ENCODE assay signal across 7 mouse cellular contexts in genomic region chr9:57644442-57644943, GRCm38 (mm10). TPM values are rescaled to one million over a fixed set of nuclear protein-coding genes. Genes with fewer than 3 reads are reported as not detected.
DNase-seq lines count a peak whose midpoint lies in the region; ATAC-seq lines count a peak whose summit lies in the region.

No protein-coding gene starts in this region.

- H3K27me3 ChIP-seq in hindbrain, embryonic 16.5 days (replicated peaks; ENCODE audit: control insufficient read depth, insufficient read depth, low read length): no peaks in the 10 kb centered on the region
- no peaks in the 10 kb centered on the region for H3K27me3 ChIP-seq in midbrain, embryonic 15.5 days (replicated peaks)

- H3K36me3 ChIP-seq in hindbrain, embryonic 16.5 days (ENCODE audit: control insufficient read depth, insufficient read depth, low read length): no peaks in the 10 kb centered on the region
- no peaks in the 10 kb centered on the region for H3K36me3 ChIP-seq in midbrain, embryonic 15.5 days (replicated peaks)

- H3K4me1 ChIP-seq in hindbrain, embryonic 16.5 days (ENCODE audit: control insufficient read depth, insufficient read depth, low read depth, low read length): peaks cover 50% of the 10 kb centered on the region
- H3K4me1 ChIP-seq in midbrain, embryonic 15.5 days: peaks cover 49% of the 10 kb centered on the region

- peak overlapping the region; percentile 100 for H3K9ac ChIP-seq in hindbrain, embryonic 16.5 days (ENCODE audit: low read depth, low read length)
- H3K9ac ChIP-seq in midbrain, embryonic 15.5 days: peak overlapping the region; percentile 99

- ATAC-seq in hindbrain, embryonic 16.5 days: peak; percentile 3; the same call in 1 of the 2 replicates
- peak; percentile 31 for ATAC-seq in midbrain, embryonic 15.5 days (replicated peaks)

- H3K4me2 ChIP-seq in hindbrain, embryonic 16.5 days (ENCODE audit: low read length): peak overlapping the region; percentile 98
- peak overlapping the region; percentile 94 for H3K4me2 ChIP-seq in midbrain, embryonic 15.5 days

- H3K27ac ChIP-seq in hindbrain, embryonic 16.5 days (ENCODE audit: low read depth, low read length): peak overlapping the region; percentile 93
- H3K27ac ChIP-seq in midbrain, embryonic 15.5 days: peak overlapping the region; percentile 96

- DNase-seq in spleen, postnatal 10 days (ENCODE audit: low spot score in 2 of 2): peak; percentile 55 to 71
- no peak for DNase-seq in spleen, adult 18-20 months
- peak; percentile 49 for DNase-seq in embryo, embryonic 10.5 days (ENCODE audit: low spot score)
- DNase-seq in frontal cortex, postnatal 25 days (ENCODE audit: low spot score in 2 of 2): no peak
- no peak for DNase-seq in ovary, postnatal 36 days (ENCODE audit: low spot score)

- WGBS in hindbrain, embryonic 16.5 days: under 1% methylated on average over 18 of the region's 18 CpGs
- under 1% methylated on average over 15 of the region's 18 CpGs for WGBS in midbrain, embryonic 15.5 days

- peak overlapping the region; percentile 96 for H3K4me3 ChIP-seq in hindbrain, embryonic 16.5 days (ENCODE audit: low read length)
- H3K4me3 ChIP-seq in midbrain, embryonic 15.5 days: peak overlapping the region; percentile 64

- H3K9me3 ChIP-seq in hindbrain, embryonic 16.5 days (ENCODE audit: control insufficient read depth, low read length): no peaks in the 10 kb centered on the region
- H3K9me3 ChIP-seq in midbrain, embryonic 15.5 days: no peaks in the 10 kb centered on the region

RNA-seq across cellular contexts. Expression of gene Csk, which starts 8.9 kb away (rescaled TPM):
- polyA plus RNA-seq in hindbrain, embryonic 16.5 days (2015; fragmentation: Nextera tagmentation; extraction: Ambion mirVana): 49.0 and 58.4 TPM in 2 replicates
- 36.8 and 39.9 TPM in 2 replicates for polyA plus RNA-seq in midbrain, embryonic 15.5 days (2015; fragmentation: Nextera tagmentation; extraction: Ambion mirVana)

RNA-seq across cellular contexts. Expression of gene Lman1l, which starts 23.9 kb away (rescaled TPM):
- polyA plus RNA-seq in hindbrain, embryonic 16.5 days (2015; fragmentation: Nextera tagmentation; extraction: Ambion mirVana): not detected in 2 replicates
- polyA plus RNA-seq in midbrain, embryonic 15.5 days (2015; fragmentation: Nextera tagmentation; extraction: Ambion mirVana): not detected in 2 replicates

RNA-seq across cellular contexts. Expression of gene Cplx3, which starts 38.4 kb away (rescaled TPM):
- polyA plus RNA-seq in hindbrain, embryonic 16.5 days (2015; fragmentation: Nextera tagmentation; extraction: Ambion mirVana): 0.18 and 0.49 TPM in 2 replicates
- polyA plus RNA-seq in midbrain, embryonic 15.5 days (2015; fragmentation: Nextera tagmentation; extraction: Ambion mirVana): 0.63 and 1.5 TPM in 2 replicates

RNA-seq across cellular contexts. Expression of gene Cyp1a2, which starts 39.0 kb away (rescaled TPM):
- not detected in 2 replicates for polyA plus RNA-seq in hindbrain, embryonic 16.5 days (2015; fragmentation: Nextera tagmentation; extraction: Ambion mirVana)
- not detected in 2 replicates for polyA plus RNA-seq in midbrain, embryonic 15.5 days (2015; fragmentation: Nextera tagmentation; extraction: Ambion mirVana)

RNA-seq across cellular contexts. Expression of gene Cyp1a1, which starts 43.2 kb away (rescaled TPM):
- 0.13 and 0.26 TPM in 2 replicates for polyA plus RNA-seq in hindbrain, embryonic 16.5 days (2015; fragmentation: Nextera tagmentation; extraction: Ambion mirVana)
- 0.17 TPM in 1 of 2 replicates, not detected in the other for polyA plus RNA-seq in midbrain, embryonic 15.5 days (2015; fragmentation: Nextera tagmentation; extraction: Ambion mirVana)

Comparison
In these comparisons a context has a peak if more than half of its experiments do, and no peak if none do; other contexts are left out.
1. DNase-seq: peak in spleen, postnatal 10 days (2 of 2) and embryo, embryonic 10.5 days (single experiment); none in spleen, adult 18-20 months (0 of 2), frontal cortex, postnatal 25 days (0 of 2) and ovary, postnatal 36 days (single experiment).